Mouse (Mus musculus): Measurements from ENCODE around the gene Grhpr. TPM values are rescaled to one million over a fixed set of nuclear protein-coding genes. Genes with fewer than 3 reads are reported as not detected.
"Not testable (repeated sequence)": the region's sequence is repeated elsewhere in the genome, so short reads cannot be mapped to it uniquely, and the experiment has no call there.

Grhpr gene
- total and polyA plus RNA-seq, 3 experiments, result 27.3 to 76.4 TPM; not detected in 1

DNA sequence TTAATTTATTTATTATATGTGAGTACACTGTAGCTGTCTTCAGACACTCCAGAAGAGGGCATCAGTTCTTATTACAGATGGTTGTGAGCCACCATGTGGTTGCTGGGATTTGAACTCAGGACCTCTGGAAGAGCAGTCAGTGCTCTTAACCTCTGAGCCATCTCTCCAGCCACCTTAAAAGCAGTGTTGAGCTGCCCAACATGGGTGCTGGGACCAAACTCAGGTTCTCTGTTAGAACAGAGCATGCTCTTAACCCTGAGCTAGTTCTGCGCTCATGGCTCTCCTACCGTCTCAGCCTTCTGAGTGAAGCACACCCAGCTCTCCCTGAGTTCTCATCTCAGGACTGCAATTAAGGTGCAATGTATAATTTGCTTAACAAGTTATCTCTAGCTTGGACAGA is 35.1 kb upstream of the Grhpr start:
- not testable (repeated sequence) for H3K4me1 ChIP-seq (ENCODE audit: control insufficient read depth in 1 of 2, insufficient read depth in 2 of 2, low read length in 2 of 2); H3K9me3 ChIP-seq (replicated peaks; ENCODE audit: insufficient read depth, low read length)
- peak; percentile 82 for TF ChIP-seq TBP (IDR thresholded peaks at IDR 0.05; ENCODE audit: low read depth, low read length)

DNA sequence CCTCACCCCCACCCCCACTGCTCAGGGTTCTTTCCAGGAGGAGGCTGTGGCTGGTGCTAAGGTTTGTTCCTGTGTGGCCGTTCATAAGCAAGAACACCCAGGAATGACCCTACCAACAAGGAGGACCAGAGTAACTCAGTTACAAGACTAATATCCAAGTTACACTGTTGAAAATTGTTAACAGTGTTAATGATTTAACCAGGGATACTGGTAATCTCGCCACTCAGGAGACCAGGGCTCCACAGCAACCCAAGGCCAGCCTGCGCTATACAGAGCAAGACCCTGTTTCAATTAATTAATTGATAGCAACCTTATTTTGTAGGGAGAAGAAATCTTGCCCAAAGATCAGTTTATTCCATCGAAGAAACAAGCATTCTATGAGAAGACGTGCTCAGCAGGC is 33.7 kb upstream of the Grhpr start:
- TF ChIP-seq CTCF (IDR thresholded peaks at IDR 0.05 in 2 of 3, conservative IDR thresholded peaks at IDR 0.05 in 1 of 3; ENCODE audit: control insufficient read depth in 1 of 3, insufficient read depth in 1 of 3, low read depth in 2 of 3, low read length in 3 of 3, poor library complexity in 1 of 3, severe bottlenecking in 1 of 3), result no peak
- TF ChIP-seq NRF1 (IDR thresholded peaks at IDR 0.05; ENCODE audit: insufficient read depth, low read depth, low read length, poor library complexity, severe bottlenecking), result no peak
- no peak for TF ChIP-seq SMC3 (IDR thresholded peaks at IDR 0.05; ENCODE audit: low read depth, low read length)
- TF ChIP-seq NELFE (IDR thresholded peaks at IDR 0.05; ENCODE audit: low read depth, low read length), result no peak
- TF ChIP-seq USF1 (IDR thresholded peaks at IDR 0.05; ENCODE audit: low read depth, low read length), result no peak
- no peak for TF ChIP-seq TCF12 (IDR thresholded peaks at IDR 0.05; ENCODE audit: low read depth, low read length)
- TF ChIP-seq RAD21 (IDR thresholded peaks at IDR 0.05; ENCODE audit: low read depth, low read length), result no peak
- TF ChIP-seq EP300 (IDR thresholded peaks at IDR 0.05; ENCODE audit: low read depth in 1 of 2, low read length in 2 of 2), result no peak
- no peak for TF ChIP-seq ETS1 (IDR thresholded peaks at IDR 0.05; ENCODE audit: low read depth, low read length)
- TF ChIP-seq ELF1 (IDR thresholded peaks at IDR 0.05; ENCODE audit: low read depth, low read length), result no peak
- no peak for TF ChIP-seq SIN3A (IDR thresholded peaks at IDR 0.05; ENCODE audit: low read length)
- no peak for TF ChIP-seq CHD2 (IDR thresholded peaks at IDR 0.05; ENCODE audit: low read length)
- no peak for TF ChIP-seq HCFC1 (IDR thresholded peaks at IDR 0.05; ENCODE audit: low read depth, low read length)
- no peak for TF ChIP-seq ZNF384 (IDR thresholded peaks at IDR 0.05; ENCODE audit: low read depth, low read length)
- TF ChIP-seq MXI1 (IDR thresholded peaks at IDR 0.05; ENCODE audit: low read depth, low read length), result no peak
- no peak for TF ChIP-seq TBP (IDR thresholded peaks at IDR 0.05; ENCODE audit: low read depth, low read length)
- TF ChIP-seq ZMIZ1 (IDR thresholded peaks at IDR 0.05; ENCODE audit: low read depth, low read length), result no peak
- no peak for TF ChIP-seq E2F4 (IDR thresholded peaks at IDR 0.05; ENCODE audit: borderline replicate concordance, low read depth, low read length)
- no peak for TF ChIP-seq MAX (IDR thresholded peaks at IDR 0.05; ENCODE audit: low read length)
- no peak for TF ChIP-seq POLR2AphosphoS2 (IDR thresholded peaks at IDR 0.05; ENCODE audit: low read length)
- Histone ChIP-seq H3K27me3 (ENCODE audit: control insufficient read depth in 1 of 2, insufficient read depth in 2 of 2, low read length in 2 of 2) (0 out of 4 replicates have a peak, but pooled peaks cover 0 to 2% of the 10 kb centered on the region in 2 experiments), H3K9me3 (replicated peaks; ENCODE audit: insufficient read depth, low read length) (no peaks in the 10 kb centered on the region), H3K4me1 (ENCODE audit: control insufficient read depth in 1 of 2, insufficient read depth in 2 of 2, low read length in 2 of 2) (peaks cover 3 to 5% of the 10 kb centered on the region in 2 experiments), H3K4me3 (ENCODE audit: control insufficient read depth in 1 of 2, insufficient read depth in 1 of 2, low read depth in 2 of 2, low read length in 2 of 2) (no peak overlapping the region), H3K36me3 (ENCODE audit: control insufficient read depth in 1 of 2, insufficient read depth in 2 of 2, low read length in 2 of 2) (peaks cover 0 to 6% of the 10 kb centered on the region in 2 experiments; a peak in 2 of 4 replicates), H3K9ac (ENCODE audit: control insufficient read depth, low read depth, low read length, poor library complexity, severe bottlenecking) (no peak overlapping the region), H3K27ac (ENCODE audit: control insufficient read depth, low read depth, low read length) (no peak overlapping the region), H3K79me2 (ENCODE audit: control insufficient read depth, insufficient read depth, low read length, poor library complexity) (no peaks in the 10 kb centered on the region)
- no peak for DNase-seq (ENCODE audit: low read depth, low spot score)

More for the DNA sequence above, 35.1 kb upstream of the Grhpr start:
- H3K9ac ChIP-seq (ENCODE audit: control insufficient read depth, low read depth, low read length, poor library complexity, severe bottlenecking); H3K4me3 ChIP-seq (ENCODE audit: control insufficient read depth in 1 of 2, insufficient read depth in 1 of 2, low read depth in 2 of 2, low read length in 2 of 2); H3K27me3 ChIP-seq (ENCODE audit: control insufficient read depth in 1 of 2, insufficient read depth in 2 of 2, low read length in 2 of 2); DNase-seq (ENCODE audit: low read depth, low spot score); H3K79me2 ChIP-seq (ENCODE audit: control insufficient read depth, insufficient read depth, low read length, poor library complexity); H3K27ac ChIP-seq (ENCODE audit: control insufficient read depth, low read depth, low read length); H3K36me3 ChIP-seq (ENCODE audit: control insufficient read depth in 1 of 2, insufficient read depth in 2 of 2, low read length in 2 of 2): not testable (repeated sequence)

All from MEL (cell line).